22 mouse cellular contexts compared by ENCODE assay signal in the genomic region with DNA sequence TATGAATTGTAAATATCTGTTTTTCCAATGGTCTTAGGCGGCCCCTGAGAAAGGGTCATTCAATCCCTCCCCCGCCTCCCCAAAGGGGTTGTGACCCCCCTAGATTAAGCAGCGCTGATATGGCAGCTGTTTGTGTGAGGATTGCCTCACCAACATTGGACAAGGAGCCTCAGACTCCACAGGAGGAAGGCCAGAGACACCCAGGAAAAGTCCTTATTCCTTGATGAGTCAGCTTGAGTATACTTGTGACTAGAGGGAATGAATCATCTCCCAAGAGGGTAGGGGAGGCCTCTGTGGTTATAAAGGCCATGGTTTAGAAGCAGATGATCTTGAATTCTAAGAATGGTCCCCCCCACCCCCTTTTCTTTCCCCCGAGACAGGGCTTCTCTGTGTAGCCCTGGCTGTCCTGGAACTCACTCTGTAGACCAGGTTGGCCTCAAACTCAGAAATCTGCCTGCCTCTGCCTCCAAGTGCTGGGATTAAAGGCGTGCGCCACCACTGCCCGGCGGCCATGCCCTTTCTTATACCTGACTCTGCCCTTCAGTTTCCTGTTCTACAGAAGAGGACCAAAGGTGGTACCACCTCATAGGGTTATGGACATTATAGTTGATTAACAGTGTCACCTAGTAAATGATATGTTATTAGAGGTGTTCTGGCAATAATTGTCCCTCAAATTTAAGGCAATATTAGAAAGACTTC. TPM values are rescaled to one million over a fixed set of nuclear protein-coding genes. Genes with fewer than 3 reads are reported as not detected.
DNase-seq lines count a peak whose midpoint lies in the region; ATAC-seq and TF ChIP-seq lines count a peak whose summit lies in the region.
"Had no signal": no experiment of that assay in that cellular context is flagged by ENCODE, and none has a peak within 500 bp of the region (broad histone marks: within the 10 kb centered on the region; RNA-seq: fewer than 3 reads in every experiment).

No protein-coding gene starts in this region.

- no peak for ATAC-seq in liver, embryonic 11.5 days (replicated peaks; ENCODE audit: low FRiP score)
- no peak for ATAC-seq in cerebellum, adult (ENCODE audit: insufficient number of reproducible peaks, low FRiP score, low TSS enrichment)

- H3K36me3 ChIP-seq in liver, adult 2 months (ENCODE audit: control insufficient read depth, insufficient read depth, low read length): peaks cover 21% of the 10 kb centered on the region
- H3K36me3 ChIP-seq in liver, embryonic 11.5 days (ENCODE audit: control insufficient read depth, insufficient read depth, low read length): 0 out of 2 replicates have a peak, but pooled peaks cover 3% of the 10 kb centered on the region
- no peaks in the 10 kb centered on the region for H3K36me3 ChIP-seq in myocyte (ENCODE audit: control insufficient read depth, insufficient read depth)
- H3K36me3 ChIP-seq: embryonic facial prominence, embryonic 13.5 days; forebrain, embryonic 10.5 days; heart, embryonic 12.5 days; limb, embryonic 13.5 days had no signal

- H3K4me1 ChIP-seq in liver, adult 2 months (ENCODE audit: control insufficient read depth, insufficient read depth, low read length): peaks cover 5% of the 10 kb centered on the region; the same call in 1 of the 2 replicates
- peaks cover 13% of the 10 kb centered on the region; the same call in 1 of the 2 replicates for H3K4me1 ChIP-seq in liver, embryonic 11.5 days (replicated peaks; ENCODE audit: control insufficient read depth, insufficient read depth, low read length)

- intact Hi-C loops in left cerebral cortex, postnatal 25 days (cut with DNase I): no loop called here

- no peak overlapping the region for H3K9ac ChIP-seq in liver, adult 2 months (ENCODE audit: low read depth, low read length)
- no peak overlapping the region for H3K9ac ChIP-seq in liver, embryonic 11.5 days (ENCODE audit: low read depth, low read length)
- H3K9ac ChIP-seq: embryonic facial prominence, embryonic 13.5 days; heart, embryonic 12.5 days; hindbrain, embryonic 14.5 days; limb, embryonic 13.5 days had no signal

- H3K4me2 ChIP-seq in liver, embryonic 11.5 days: no peak overlapping the region
- H3K4me2 ChIP-seq in myocyte (ENCODE audit: low read depth): no peak overlapping the region
- H3K4me2 ChIP-seq: embryonic facial prominence, embryonic 13.5 days; heart, embryonic 12.5 days; hindbrain, embryonic 14.5 days; limb, embryonic 13.5 days; midbrain, embryonic 11.5 days had no signal

- 97% methylated on average over 8 of the region's 8 CpGs for WGBS in liver, adult 2 months
- WGBS in liver, embryonic 11.5 days: 89% methylated on average over 8 of the region's 8 CpGs

- no peak overlapping the region for H3ac ChIP-seq in myocyte (ENCODE audit: control insufficient read depth, insufficient read length)

- no peaks in the 10 kb centered on the region for H3K27me3 ChIP-seq in liver, adult 2 months (ENCODE audit: control insufficient read depth, insufficient read depth, low read length)
- H3K27me3 ChIP-seq in liver, embryonic 11.5 days (replicated peaks; ENCODE audit: control insufficient read depth, insufficient read depth, low read length): no peaks in the 10 kb centered on the region
- H3K27me3 ChIP-seq in myocyte (ENCODE audit: control insufficient read depth, insufficient read depth, insufficient read length): no peaks in the 10 kb centered on the region
- H3K27me3 ChIP-seq: embryonic facial prominence, embryonic 13.5 days; heart, embryonic 12.5 days had no signal

- peak overlapping the region; percentile 78; the same call in 1 of the 2 replicates for H3K27ac ChIP-seq in liver, adult 2 months (replicated peaks; ENCODE audit: insufficient read depth, low read depth, low read length)
- no peak overlapping the region for H3K27ac ChIP-seq in liver, embryonic 11.5 days (ENCODE audit: low read depth, low read length)
- H3K27ac ChIP-seq: forebrain, embryonic 10.5 days; hindbrain, embryonic 14.5 days; layer of hippocampus, adult 2 months; left cerebral cortex, adult 2 months; limb, embryonic 13.5 days had no signal

- H3K9me3 ChIP-seq in liver, embryonic 11.5 days (ENCODE audit: control insufficient read depth, low read length): no peaks in the 10 kb centered on the region
- H3K9me3 ChIP-seq: embryonic facial prominence, embryonic 13.5 days; forebrain, embryonic 10.5 days; heart, embryonic 12.5 days; limb, embryonic 13.5 days had no signal

- DNase-seq in liver, adult 2 months (ENCODE audit: extremely low read depth, low read depth, low spot score): no peak
- no peak for DNase-seq in liver, embryonic 11.5 days (ENCODE audit: low spot score)
- peak; percentile 95 for DNase-seq in 3T3-L1 (ENCODE audit: low read depth, low spot score)
- peak; percentile 64 for DNase-seq in MN1 (ENCODE audit: low spot score)
- DNase-seq in left cerebral cortex, postnatal 25 days (ENCODE audit: low spot score in 2 of 2): no peak
- DNase-seq: cerebellum, adult 11-12 months; gastrocnemius, postnatal 36 days; kidney, adult 11 months; kidney, postnatal 36 days; thymus, postnatal 14 days had no signal

- TF ChIP-seq POLR2A in liver, adult 2 months (IDR thresholded peaks at IDR 0.05; ENCODE audit: extremely low read depth, insufficient read depth, low read length): no peak
- no peak for TF ChIP-seq POLR2A in myocyte (IDR thresholded peaks at IDR 0.05; ENCODE audit: insufficient read length, low read depth)

- H3K79me2 ChIP-seq in liver, adult 2 months (ENCODE audit: control insufficient read depth, insufficient read depth, low read length): peaks cover 17% of the 10 kb centered on the region
- H3K79me2 ChIP-seq in myocyte (ENCODE audit: control insufficient read depth, insufficient read depth): no peaks in the 10 kb centered on the region

- H3K4me3 ChIP-seq in liver, adult 2 months (ENCODE audit: insufficient read depth, low read depth, low read length): no peak overlapping the region
- H3K4me3 ChIP-seq in liver, embryonic 11.5 days (ENCODE audit: low read depth, low read length): no peak overlapping the region
- H3K4me3 ChIP-seq in myocyte: no peak overlapping the region
- H3K4me3 ChIP-seq: embryonic facial prominence, embryonic 13.5 days; forebrain, embryonic 10.5 days; gastrocnemius, adult 2 months; heart, adult 2 months; heart, embryonic 12.5 days; layer of hippocampus, adult 2 months; left cerebral cortex, adult 2 months; limb, embryonic 13.5 days had no signal

- TF ChIP-seq CTCF in liver, adult 2 months (IDR thresholded peaks at IDR 0.05; ENCODE audit: low read depth, low read length): no peak

TF ChIP-seq in myocyte, 11 proteins besides CTCF, POLR2A, EP300 and RAD21:
- TF ChIP-seq MAX (IDR thresholded peaks at IDR 0.05; ENCODE audit: low read depth) (no peak), REST (IDR thresholded peaks at IDR 0.05; ENCODE audit: insufficient read depth, insufficient read length) (no peak), USF1 (IDR thresholded peaks at IDR 0.05; ENCODE audit: low read depth) (no peak), CEBPB (IDR thresholded peaks at IDR 0.05; ENCODE audit: insufficient read depth, poor library complexity, severe bottlenecking) (peak; percentile 70; the same call in 1 of the 2 replicates), MYOD1 (IDR thresholded peaks at IDR 0.05; ENCODE audit: control insufficient read depth in 1 of 3, insufficient read length in 2 of 3, low read depth in 2 of 3) (peak in 1 of 3 experiments; percentile 36)

RNA-seq across cellular contexts. Expression of a gene that starts 1.6 kb away (rescaled TPM):
- 447 and 506 TPM in 2 replicates for total RNA-seq in liver, adult 2 months (2014; rRNA removed)
- 322 and 338 TPM in 2 replicates for polyA plus RNA-seq in liver, adult 2 months (2012; rRNA removed)
- polyA plus RNA-seq in liver, embryonic 11.5 days (2014; fragmentation: Nextera tagmentation; extraction: Ambion mirVana): 47.3 and 50.7 TPM in 2 replicates
- 12.7 TPM for polyA plus RNA-seq in myocyte (2012; fragmentation: generic; extraction: Trizol)
- total RNA-seq in left cerebral cortex, postnatal 25 days (2021): 10 to 100 TPM; 42.2 to 49.0 TPM

Comparison
In these comparisons a context has a peak if more than half of its experiments do, and no peak if none do; other contexts are left out.
1. DNase-seq: peak in 3T3-L1 (single experiment) and MN1 (single experiment); none in liver, adult 2 months (single experiment), liver, embryonic 11.5 days (single experiment) and left cerebral cortex, postnatal 25 days (0 of 2).